Mouse (Mus musculus): ENCODE results near the gene Hrct1. TPM values are rescaled to one million over a fixed set of nuclear protein-coding genes. Genes with fewer than 3 reads are reported as not detected.

Hrct1 gene
- polyA plus RNA-seq, 1 experiment from 2014 or later, result 0.43 TPM

DNA sequence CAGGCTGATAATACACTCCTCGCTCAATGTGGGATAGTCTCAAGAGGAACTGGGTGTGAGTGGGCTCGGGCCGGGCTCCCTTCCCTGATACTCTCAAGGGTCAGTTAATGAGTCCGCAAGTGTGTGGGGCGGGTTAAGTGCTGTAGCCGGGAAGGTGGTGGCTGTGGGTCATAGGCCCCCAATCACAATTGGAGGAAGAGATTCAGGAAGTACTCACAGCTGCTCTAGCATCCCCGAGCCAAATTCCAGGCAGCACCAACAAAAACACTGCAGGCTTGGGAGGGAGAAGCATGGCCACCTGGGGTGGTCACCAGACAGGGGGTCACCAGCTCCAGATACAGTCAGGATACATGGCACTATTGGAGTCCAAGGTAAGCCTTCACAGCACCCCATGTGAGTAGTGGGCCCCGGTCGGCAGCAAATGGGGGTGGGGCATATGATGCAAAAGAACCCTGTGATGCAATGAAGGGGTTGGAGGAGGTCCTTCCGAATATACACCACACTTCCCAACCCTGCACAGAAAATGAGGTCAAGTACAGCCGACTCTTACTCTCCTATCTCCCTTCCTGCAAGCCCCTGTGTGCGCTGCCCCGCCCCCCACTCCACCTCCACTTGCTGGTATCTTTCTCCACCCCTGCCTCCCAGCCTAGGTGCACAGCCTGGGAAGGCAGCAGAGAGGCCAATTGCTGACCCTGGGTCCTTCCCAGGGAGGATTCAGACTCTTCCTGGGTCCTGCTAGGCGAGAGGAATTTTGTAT, 3.0 kb downstream of the Hrct1 start, which contains the start of gene Spaar:
Spaar (plus strand) TSS at position 241 of the 757 bp plus-strand sequence.
- no peak within 1 kb of the TSS for H3K4me3 ChIP-seq
- WGBS, result 63% methylated on average over 14 of the region's 14 CpGs
- ATAC-seq (ENCODE audit: low read depth), result no peak

GRCm38 (mm10) chr4:43730750-43731297, 3.8 kb downstream of the Hrct1 start:
- Histone ChIP-seq H3K27me3 (no peaks in the 10 kb centered on the region), H3K9ac (no peak overlapping the region), H3K4me1 (replicated peaks) (peaks cover 8% of the 10 kb centered on the region; the same call in 1 of the 2 replicates), H3K9me3 (no peaks in the 10 kb centered on the region), H3K4me2 (no peak overlapping the region), H3K4me3 (no peak overlapping the region), H3K27ac (replicated peaks) (no peak overlapping the region), H3K36me3 (no peaks in the 10 kb centered on the region)
- 70% methylated on average over 21 of the region's 21 CpGs for WGBS
- ATAC-seq (ENCODE audit: low read depth), result no peak

More for the DNA sequence above, 3.0 kb downstream of the Hrct1 start, which contains the start of gene Spaar:
- Histone ChIP-seq H3K36me3 (no peaks in the 10 kb centered on the region), H3K4me2 (no peak within 1 kb of the TSS), H3K27ac (replicated peaks) (no peak within 1 kb of the TSS), H3K27me3 (no peaks in the 10 kb centered on the region), H3K9ac (no peak within 1 kb of the TSS), H3K4me1 (replicated peaks) (peaks cover 8% of the 10 kb centered on the region; the same call in 1 of the 2 replicates), H3K9me3 (no peaks in the 10 kb centered on the region)

GRCm38 (mm10) chr4:43732171-43732570, 5.2 kb downstream of the Hrct1 start:
- Histone ChIP-seq H3K4me2 (no peak overlapping the region), H3K27me3 (no peaks in the 10 kb centered on the region), H3K4me1 (replicated peaks) (peaks cover 8% of the 10 kb centered on the region; the same call in 1 of the 2 replicates), H3K27ac (replicated peaks) (no peak overlapping the region), H3K4me3 (no peak overlapping the region), H3K36me3 (no peaks in the 10 kb centered on the region), H3K9ac (no peak overlapping the region), H3K9me3 (no peaks in the 10 kb centered on the region)
- 42% methylated on average over 1 of the region's 1 CpGs for WGBS
- ATAC-seq (ENCODE audit: low read depth), result no peak

- no peak for ATAC-seq (ENCODE audit: low read depth)
- Histone ChIP-seq H3K9me3 (no peaks in the 10 kb centered on the region), H3K4me2 (no peak overlapping the region), H3K4me1 (replicated peaks) (peaks cover 6% of the 10 kb centered on the region; the same call in 1 of the 2 replicates), H3K4me3 (no peak overlapping the region), H3K27ac (replicated peaks) (no peak overlapping the region), H3K9ac (no peak overlapping the region), H3K36me3 (no peaks in the 10 kb centered on the region), H3K27me3 (no peaks in the 10 kb centered on the region)
- WGBS, result 86% methylated on average over 5 of the region's 5 CpGs
Measured at GRCm38 (mm10) chr4:43733186-43733585, 6.2 kb downstream of the Hrct1 start.

DNA sequence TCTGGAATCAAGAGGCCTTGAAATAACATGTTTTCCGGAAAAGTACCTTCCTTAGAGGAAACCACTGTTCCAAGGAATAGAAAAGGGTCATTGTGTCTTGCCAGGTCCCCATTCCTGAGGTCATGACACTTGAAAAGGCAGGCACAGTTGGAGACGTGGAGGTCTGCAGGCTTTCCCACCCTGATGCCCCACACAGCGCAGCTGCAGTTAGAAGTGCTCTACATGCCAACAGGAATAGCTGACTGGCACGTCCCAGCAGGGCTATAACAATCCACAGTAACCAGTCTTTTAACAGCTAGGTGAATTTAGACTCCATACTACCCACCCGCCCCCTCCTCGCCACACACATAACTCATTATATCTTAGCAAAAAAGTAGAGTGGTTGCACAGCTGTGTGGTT, 10.2 kb downstream of the Hrct1 start:
- no peak overlapping the region for H3K4me3 ChIP-seq

GRCm38 (mm10) chr4:43738989-43739674, 12.1 kb downstream of the Hrct1 start:
- no peak overlapping the region for H3K27ac ChIP-seq (replicated peaks)
- H3K4me3 ChIP-seq, result no peak overlapping the region
- no peak overlapping the region for H3K9ac ChIP-seq
- 76% methylated on average over 8 of the region's 8 CpGs for WGBS
- no peaks in the 10 kb centered on the region for H3K36me3 ChIP-seq
- no peak overlapping the region for H3K4me2 ChIP-seq
- ATAC-seq (ENCODE audit: low read depth), result no peak
- H3K9me3 ChIP-seq, result no peaks in the 10 kb centered on the region
- H3K27me3 ChIP-seq, result no peaks in the 10 kb centered on the region
- no peaks in the 10 kb centered on the region for H3K4me1 ChIP-seq (replicated peaks)

More for the DNA sequence above, 10.2 kb downstream of the Hrct1 start:
- H3K27me3 ChIP-seq, result no peaks in the 10 kb centered on the region
- 61% methylated on average over 6 of the region's 6 CpGs for WGBS
- H3K4me2 ChIP-seq, result no peak overlapping the region
- no peaks in the 10 kb centered on the region for H3K4me1 ChIP-seq (replicated peaks)
- no peak overlapping the region for H3K9ac ChIP-seq
- no peaks in the 10 kb centered on the region for H3K9me3 ChIP-seq
- no peak overlapping the region for H3K27ac ChIP-seq (replicated peaks)
- no peaks in the 10 kb centered on the region for H3K36me3 ChIP-seq
- ATAC-seq (ENCODE audit: low read depth), result no peak

DNA sequence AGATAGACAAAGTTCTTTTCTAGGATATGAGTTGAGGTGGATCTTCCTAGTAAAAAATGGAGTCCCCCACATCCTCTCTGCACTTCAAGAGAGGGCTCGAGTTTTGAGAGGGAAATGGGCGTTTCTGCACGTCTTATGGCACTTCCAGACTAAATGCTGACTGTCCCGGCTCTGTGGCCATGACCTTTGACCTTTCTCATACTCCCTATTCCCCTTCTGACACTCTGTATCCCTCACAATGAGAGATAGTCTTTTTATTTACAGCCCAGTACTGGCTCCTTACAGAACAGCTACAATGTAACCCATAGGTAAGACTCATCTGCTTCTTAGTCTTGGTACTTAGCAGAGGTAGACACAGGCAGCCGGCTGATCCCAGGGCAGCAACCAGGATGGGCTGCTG, 14.5 kb downstream of the Hrct1 start:
- no peak overlapping the region for H3K27ac ChIP-seq (replicated peaks)
- H3K4me2 ChIP-seq, result no peak overlapping the region
- H3K9ac ChIP-seq, result no peak overlapping the region
- no peaks in the 10 kb centered on the region for H3K4me1 ChIP-seq (replicated peaks)
- no peaks in the 10 kb centered on the region for H3K27me3 ChIP-seq
- H3K9me3 ChIP-seq, result no peaks in the 10 kb centered on the region
- H3K36me3 ChIP-seq, result no peaks in the 10 kb centered on the region
- H3K4me3 ChIP-seq, result no peak overlapping the region
- WGBS, result 69% methylated on average over 5 of the region's 5 CpGs
- ATAC-seq (ENCODE audit: low read depth), result no peak

GRCm38 (mm10) chr4:43742637-43743036, 15.6 kb downstream of the Hrct1 start:
- 23% methylated on average over 4 of the region's 4 CpGs for WGBS

GRCm38 (mm10) chr4:43743099-43743498, 16.1 kb downstream of the Hrct1 start:
- no peak overlapping the region for H3K4me2 ChIP-seq
- no peaks in the 10 kb centered on the region for H3K4me1 ChIP-seq (replicated peaks)
- 43% methylated on average over 1 of the region's 1 CpGs for WGBS
- H3K36me3 ChIP-seq, result no peaks in the 10 kb centered on the region
- H3K4me3 ChIP-seq, result no peak overlapping the region
- H3K9me3 ChIP-seq, result no peaks in the 10 kb centered on the region
- H3K27ac ChIP-seq (replicated peaks), result no peak overlapping the region
- H3K9ac ChIP-seq, result no peak overlapping the region
- ATAC-seq (ENCODE audit: low read depth), result no peak
- H3K27me3 ChIP-seq, result no peaks in the 10 kb centered on the region

More at GRCm38 (mm10) chr4:43742637-43743036, 15.6 kb downstream of the Hrct1 start:
- Histone ChIP-seq H3K36me3 (no peaks in the 10 kb centered on the region), H3K27me3 (no peaks in the 10 kb centered on the region), H3K4me3 (no peak overlapping the region), H3K9ac (no peak overlapping the region), H3K9me3 (no peaks in the 10 kb centered on the region), H3K4me1 (replicated peaks) (no peaks in the 10 kb centered on the region), H3K27ac (replicated peaks) (no peak overlapping the region), H3K4me2 (no peak overlapping the region)
- no peak for ATAC-seq (ENCODE audit: low read depth)

DNA sequence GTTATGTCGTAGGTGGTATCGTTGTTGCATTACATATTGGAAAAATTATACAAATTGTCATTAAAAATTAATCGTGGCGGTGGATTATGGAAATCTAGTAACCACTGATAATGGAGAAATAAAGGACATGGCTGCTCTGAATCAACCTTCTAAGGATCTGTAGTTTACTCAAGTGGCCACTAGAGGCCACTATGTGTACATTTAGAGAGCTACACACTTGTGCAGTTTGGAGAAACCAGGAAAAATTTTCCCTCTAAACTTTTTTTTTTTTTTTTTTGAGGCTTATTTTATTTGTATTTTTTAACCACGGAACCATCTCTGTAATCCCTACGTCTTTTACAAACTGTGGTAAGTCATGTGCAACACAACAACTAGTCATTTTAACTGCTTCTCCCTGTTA, 18.2 kb downstream of the Hrct1 start:
- no peak overlapping the region for H3K27ac ChIP-seq (replicated peaks)

DNA sequence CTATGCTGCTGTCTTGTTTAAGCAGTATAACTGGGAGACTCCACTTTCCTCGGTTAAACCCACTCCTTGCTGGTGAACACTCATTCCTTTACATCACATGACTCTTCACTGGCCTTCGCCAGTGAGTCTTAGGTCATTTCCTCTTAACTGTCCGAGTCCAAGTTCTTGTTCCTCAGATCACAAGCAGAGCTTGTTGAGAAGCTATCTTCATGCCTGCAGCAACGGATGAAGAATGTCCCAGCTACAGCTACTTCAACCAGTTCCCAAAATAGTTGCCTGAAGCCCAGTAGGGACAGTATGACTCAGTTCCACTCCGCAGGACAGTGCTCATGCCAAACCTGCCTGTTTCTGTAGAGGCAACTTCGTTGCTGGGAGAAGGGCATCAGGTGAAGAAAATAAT, 30.2 kb downstream of the Hrct1 start:
- whole genome bisulfite sequencing, result 81% methylated on average over 6 of the region's 6 CpGs
- Histone ChIP-seq H3K36me3 (no peaks in the 10 kb centered on the region), H3K9ac (no peak overlapping the region), H3K9me3 (no peaks in the 10 kb centered on the region), H3K4me1 (replicated peaks) (no peaks in the 10 kb centered on the region), H3K27me3 (no peaks in the 10 kb centered on the region), H3K27ac (replicated peaks) (no peak overlapping the region), H3K4me2 (no peak overlapping the region), H3K4me3 (no peak overlapping the region)
- no peak for ATAC-seq (ENCODE audit: low read depth)

More for the DNA sequence above, 18.2 kb downstream of the Hrct1 start:
- 17% methylated on average over 6 of the region's 6 CpGs for WGBS
- H3K4me1 ChIP-seq (replicated peaks), result no peaks in the 10 kb centered on the region
- H3K4me2 ChIP-seq, result no peak overlapping the region
- H3K9ac ChIP-seq, result no peak overlapping the region
- H3K36me3 ChIP-seq, result no peaks in the 10 kb centered on the region
- no peaks in the 10 kb centered on the region for H3K27me3 ChIP-seq
- no peak overlapping the region for H3K4me3 ChIP-seq
- no peak for ATAC-seq (ENCODE audit: low read depth)
- no peaks in the 10 kb centered on the region for H3K9me3 ChIP-seq
